Mouse (Mus musculus): ENCODE data around the gene Dnal4. TPM values are rescaled to one million over a fixed set of nuclear protein-coding genes. Genes with fewer than 3 reads are reported as not detected.

Gene Dnal4
- polyA plus RNA-seq, 1 experiment from 2014 or later, result 76.8 TPM

- DNase-seq (ENCODE audit: low read depth, low spot score) (no peak), ATAC-seq (no peak)
- H3K27me3 ChIP-seq, result peaks cover 7% of the 10 kb centered on the region
- ChIA-PET CTCF (no interaction called here), POLR2A (no interaction called here)
- in situ Hi-C loops (cut with MboI; ENCODE audit: low pct_unique_long_range_greater_than_20kb), result no loop called here
- TF ChIP-seq CTCF (IDR thresholded peaks at IDR 0.05), result no peak
Observed at GRCm38 (mm10) chr15:79798591-79798990, 20.9 kb upstream of the Dnal4 start.

DNA sequence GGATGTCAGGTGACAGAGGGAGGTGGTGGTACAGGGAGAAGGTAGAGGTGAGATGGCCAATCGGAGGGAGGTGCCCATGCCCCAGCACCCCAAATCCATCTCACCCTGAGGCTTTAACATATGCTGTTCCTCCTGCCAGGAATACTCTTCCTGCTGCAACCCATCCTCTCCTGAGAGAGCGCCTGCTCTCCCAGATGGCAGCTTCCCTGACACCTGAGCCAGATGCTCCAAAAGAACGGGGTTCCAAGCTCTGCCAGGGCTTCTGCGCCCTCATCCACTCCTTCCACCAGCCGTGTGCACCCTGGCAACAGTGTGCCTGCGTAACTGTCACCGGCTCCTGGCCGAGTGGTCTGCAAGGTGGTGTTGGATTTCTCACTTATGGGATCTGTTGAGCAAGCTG, 20.0 kb upstream of the Dnal4 start:
- no peaks in the 10 kb centered on the region for H3K27me3 ChIP-seq
- ChIA-PET POLR2A (no interaction called here), CTCF (no interaction called here)
- ATAC-seq (no peak), DNase-seq (ENCODE audit: low read depth, low spot score) (no peak)
- no peak for TF ChIP-seq CTCF (IDR thresholded peaks at IDR 0.05)
- in situ Hi-C loops (cut with MboI; ENCODE audit: low pct_unique_long_range_greater_than_20kb), result no loop called here

GRCm38 (mm10) chr15:79797096-79797495, 19.4 kb upstream of the Dnal4 start:
- ATAC-seq, result no peak
- in situ Hi-C loops (cut with MboI; ENCODE audit: low pct_unique_long_range_greater_than_20kb), result no loop called here

GRCm38 (mm10) chr15:79796256-79796655, 18.6 kb upstream of the Dnal4 start:
- H3K27me3 ChIP-seq, result no peaks in the 10 kb centered on the region
- DNase-seq (ENCODE audit: low read depth, low spot score) (no peak), ATAC-seq (no peak)
- ChIA-PET CTCF (interaction anchor here (1.5 kb wide), 1 partner anchor 20 kb away, joined by 3 read pairs; no protein-coding TSS in a partner anchor), POLR2A (no interaction called here)
- no peak for TF ChIP-seq CTCF (IDR thresholded peaks at IDR 0.05)
- in situ Hi-C loops (cut with MboI; ENCODE audit: low pct_unique_long_range_greater_than_20kb), result no loop called here

More at GRCm38 (mm10) chr15:79797096-79797495, 19.4 kb upstream of the Dnal4 start:
- no peaks in the 10 kb centered on the region for H3K27me3 ChIP-seq
- no peak for TF ChIP-seq CTCF (IDR thresholded peaks at IDR 0.05)
- no peak for DNase-seq (ENCODE audit: low read depth, low spot score)
- POLR2A ChIA-PET, result no interaction called here
- CTCF ChIA-PET, result no interaction called here

- in situ Hi-C loops (cut with MboI; ENCODE audit: low pct_unique_long_range_greater_than_20kb), result no loop called here
- ChIA-PET POLR2A (no interaction called here), CTCF (no interaction called here)
- H3K27me3 ChIP-seq, result no peaks in the 10 kb centered on the region
- TF ChIP-seq CTCF (IDR thresholded peaks at IDR 0.05), result no peak
- ATAC-seq (no peak), DNase-seq (ENCODE audit: low read depth, low spot score) (no peak)
Observed at GRCm38 (mm10) chr15:79794173-79794572, 16.5 kb upstream of the Dnal4 start.

GRCm38 (mm10) chr15:79793076-79793475, 15.4 kb upstream of the Dnal4 start:
- no peak for TF ChIP-seq CTCF (IDR thresholded peaks at IDR 0.05)
- CTCF ChIA-PET, result no interaction called here
- in situ Hi-C loops (cut with MboI; ENCODE audit: low pct_unique_long_range_greater_than_20kb), result no loop called here
- POLR2A ChIA-PET, result no interaction called here
- DNase-seq (ENCODE audit: low read depth, low spot score) (no peak), ATAC-seq (no peak)
- no peaks in the 10 kb centered on the region for H3K27me3 ChIP-seq

GRCm38 (mm10) chr15:79792455-79792854, 14.8 kb upstream of the Dnal4 start:
- in situ Hi-C loops (cut with MboI; ENCODE audit: low pct_unique_long_range_greater_than_20kb), result no loop called here
- CTCF ChIA-PET, result no interaction called here
- ATAC-seq, result no peak

DNA sequence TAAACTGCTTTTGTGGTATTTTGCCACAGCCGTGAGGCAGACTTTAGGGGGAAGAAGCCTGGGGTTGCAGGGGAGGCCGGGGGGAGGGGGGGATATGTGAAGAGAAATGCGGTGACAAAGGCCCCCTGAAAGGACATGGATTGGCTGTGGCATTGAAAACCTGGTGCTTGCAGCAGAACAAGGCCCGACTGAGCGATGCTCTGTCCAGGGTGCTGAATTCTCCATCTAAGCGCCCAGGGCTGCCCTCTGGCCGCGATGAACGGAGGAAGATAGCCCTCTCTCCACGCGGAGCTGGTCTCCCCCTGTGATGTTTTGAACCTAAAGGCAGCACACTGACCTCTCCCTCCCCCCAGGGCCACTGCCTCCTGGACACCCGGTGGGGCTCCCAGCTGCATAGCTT, 13.9 kb upstream of the Dnal4 start:
- H3K27me3 ChIP-seq, result peaks cover 4% of the 10 kb centered on the region
- ATAC-seq (no peak), DNase-seq (ENCODE audit: low read depth, low spot score) (no peak)
- in situ Hi-C loops (cut with MboI; ENCODE audit: low pct_unique_long_range_greater_than_20kb), result no loop called here
- ChIA-PET POLR2A (no interaction called here), CTCF (no interaction called here)
- TF ChIP-seq CTCF (IDR thresholded peaks at IDR 0.05), result no peak

More at GRCm38 (mm10) chr15:79792455-79792854, 14.8 kb upstream of the Dnal4 start:
- TF ChIP-seq CTCF (IDR thresholded peaks at IDR 0.05), result no peak
- DNase-seq (ENCODE audit: low read depth, low spot score), result no peak
- POLR2A ChIA-PET, result no interaction called here
- H3K27me3 ChIP-seq, result no peaks in the 10 kb centered on the region

- ChIA-PET CTCF (no interaction called here), POLR2A (no interaction called here)
- ATAC-seq, result no peak
- DNase-seq (ENCODE audit: low read depth, low spot score), result no peak
- in situ Hi-C loops (cut with MboI; ENCODE audit: low pct_unique_long_range_greater_than_20kb), result no loop called here
- TF ChIP-seq CTCF (IDR thresholded peaks at IDR 0.05), result no peak
- H3K27me3 ChIP-seq, result peaks cover 6% of the 10 kb centered on the region
Observed at GRCm38 (mm10) chr15:79790905-79791304, 13.3 kb upstream of the Dnal4 start.

- in situ Hi-C loops (cut with MboI; ENCODE audit: low pct_unique_long_range_greater_than_20kb), result no loop called here
- ATAC-seq (no peak), DNase-seq (ENCODE audit: low read depth, low spot score) (no peak)
- ChIA-PET POLR2A (no interaction called here), CTCF (no interaction called here)
- peaks cover 12% of the 10 kb centered on the region for H3K27me3 ChIP-seq
- no peak for TF ChIP-seq CTCF (IDR thresholded peaks at IDR 0.05)
Observed at GRCm38 (mm10) chr15:79790111-79790510, 12.5 kb upstream of the Dnal4 start.

GRCm38 (mm10) chr15:79787815-79788214, 10.2 kb upstream of the Dnal4 start:
- TF ChIP-seq CTCF (IDR thresholded peaks at IDR 0.05), result no peak
- POLR2A ChIA-PET, result no interaction called here
- in situ Hi-C loops (cut with MboI; ENCODE audit: low pct_unique_long_range_greater_than_20kb), result no loop called here

GRCm38 (mm10) chr15:79785056-79785455, 7.4 kb upstream of the Dnal4 start:
- ATAC-seq (no peak), DNase-seq (ENCODE audit: low read depth, low spot score) (no peak)
- TF ChIP-seq CTCF (IDR thresholded peaks at IDR 0.05), result no peak
- in situ Hi-C loops (cut with MboI; ENCODE audit: low pct_unique_long_range_greater_than_20kb), result no loop called here
- CTCF ChIA-PET, result no interaction called here
- POLR2A ChIA-PET, result no interaction called here
- peaks cover 26% of the 10 kb centered on the region for H3K27me3 ChIP-seq

More at GRCm38 (mm10) chr15:79787815-79788214, 10.2 kb upstream of the Dnal4 start:
- peaks cover 14% of the 10 kb centered on the region for H3K27me3 ChIP-seq
- no peak for ATAC-seq
- DNase-seq (ENCODE audit: low read depth, low spot score), result no peak
- CTCF ChIA-PET, result no interaction called here

All from Patski (cell line).